14 mouse cellular contexts compared by ENCODE assay signal in the genomic region with DNA sequence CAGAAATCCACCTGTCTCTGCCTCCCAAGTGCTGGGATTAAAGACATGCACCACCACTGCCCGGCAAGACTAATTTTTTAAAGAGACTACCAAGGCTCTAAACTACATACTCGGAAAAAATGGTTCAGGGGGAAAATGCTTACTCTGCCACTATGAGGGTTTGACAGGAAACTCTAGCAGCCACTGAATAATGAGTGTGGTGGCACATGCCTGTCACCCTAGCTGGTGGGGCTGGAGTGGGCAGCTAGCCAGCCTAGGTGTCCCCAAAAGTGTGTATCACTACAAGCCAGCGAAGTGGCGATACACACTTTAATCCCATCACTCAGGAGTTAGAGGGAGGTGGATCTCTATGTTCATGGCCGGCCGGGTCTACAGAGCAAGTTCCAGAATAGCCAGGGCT. TPM values are rescaled to one million over a fixed set of nuclear protein-coding genes. Genes with fewer than 3 reads are reported as not detected.
A peak's percentile ranks its signal among the peaks of the same experiment; 100 is the strongest.
DNase-seq lines count a peak whose midpoint lies in the region; ATAC-seq and TF ChIP-seq lines count a peak whose summit lies in the region.
"Had no signal": no experiment of that assay in that cellular context is flagged by ENCODE, and none has a peak within 500 bp of the region (broad histone marks: within the 10 kb centered on the region; RNA-seq: fewer than 3 reads in every experiment).

No protein-coding gene starts in this region.

- H3K9ac ChIP-seq in midbrain, embryonic 14.5 days (replicated peaks; ENCODE audit: low read length), result no peak overlapping the region

- no peak overlapping the region for H3K27ac ChIP-seq in midbrain, embryonic 10.5 days (replicated peaks)
- H3K27ac ChIP-seq in midbrain, embryonic 14.5 days (replicated peaks; ENCODE audit: low read depth, low read length), result no peak overlapping the region
- H3K27ac ChIP-seq in embryonic fibroblast, embryonic 13.5 days (ENCODE audit: insufficient read depth, low read length), result no peak overlapping the region
- H3K27ac ChIP-seq: heart, embryonic 10.5 days had no signal

- H3K36me3 ChIP-seq in midbrain, embryonic 10.5 days, result peaks cover 50% of the 10 kb centered on the region
- peaks cover 27% of the 10 kb centered on the region for H3K36me3 ChIP-seq in midbrain, embryonic 14.5 days (ENCODE audit: control insufficient read depth, insufficient read depth, low read length)

- peak overlapping the region; percentile 16; the same call in 1 of the 2 replicates for H3K4me3 ChIP-seq in midbrain, embryonic 10.5 days
- H3K4me3 ChIP-seq in midbrain, embryonic 14.5 days (replicated peaks; ENCODE audit: low read depth, low read length), result no peak overlapping the region
- H3K4me3 ChIP-seq in embryonic fibroblast, embryonic 13.5 days (ENCODE audit: insufficient read depth, low read length), result peak overlapping the region; percentile 39; the same call in 1 of the 2 replicates

- H3K9me3 ChIP-seq in midbrain, embryonic 10.5 days (replicated peaks), result no peaks in the 10 kb centered on the region
- H3K9me3 ChIP-seq in midbrain, embryonic 14.5 days (ENCODE audit: control insufficient read depth, low read length), result no peaks in the 10 kb centered on the region
- H3K9me3 ChIP-seq: heart, embryonic 10.5 days had no signal

- TF ChIP-seq CTCF in embryonic fibroblast, embryonic 13.5 days (IDR thresholded peaks at IDR 0.05; ENCODE audit: borderline replicate concordance, insufficient read depth, low read length), result no peak

- 87% methylated on average over 6 of the region's 6 CpGs for WGBS in midbrain, embryonic 10.5 days
- 89% methylated on average over 6 of the region's 6 CpGs for WGBS in midbrain, embryonic 14.5 days

- H3K4me1 ChIP-seq in midbrain, embryonic 10.5 days, result peaks cover 23% of the 10 kb centered on the region
- H3K4me1 ChIP-seq in midbrain, embryonic 14.5 days (ENCODE audit: control insufficient read depth, insufficient read depth, low read length), result peaks cover 13% of the 10 kb centered on the region
- H3K4me1 ChIP-seq in embryonic fibroblast, embryonic 13.5 days (ENCODE audit: control insufficient read depth, insufficient read depth, low read length), result peaks cover 3% of the 10 kb centered on the region

- no peak for TF ChIP-seq POLR2A in embryonic fibroblast, embryonic 13.5 days (IDR thresholded peaks at IDR 0.05; ENCODE audit: low read depth, low read length)

- ATAC-seq in midbrain, embryonic 14.5 days (ENCODE audit: low FRiP score, low TSS enrichment), result no peak

- peak; percentile 87 for DNase-seq in heart, adult 11 months
- no peak for DNase-seq in heart, adult 8-10 months (ENCODE audit: low spot score)
- no peak for DNase-seq in midbrain, embryonic 10.5 days (ENCODE audit: low spot score)
- DNase-seq in midbrain, embryonic 14.5 days, result no peak
- DNase-seq in frontal cortex, postnatal 36 days (ENCODE audit: low spot score in 2 of 2), result no peak
- DNase-seq in testis, postnatal 10 days (ENCODE audit: low spot score), result no peak
- DNase-seq in layer of hippocampus, adult 18-20 months (ENCODE audit: low spot score in 2 of 2), result no peak
- DNase-seq: adrenal gland, postnatal 10 days; B cell, adult 2 months; kidney, adult 8-10 months; layer of hippocampus, adult 9-11 months; lung, postnatal 10 days had no signal

- no peaks in the 10 kb centered on the region for H3K27me3 ChIP-seq in midbrain, embryonic 10.5 days (ENCODE audit: low read depth, poor library complexity, severe bottlenecking)
- no peaks in the 10 kb centered on the region for H3K27me3 ChIP-seq in midbrain, embryonic 14.5 days (ENCODE audit: control insufficient read depth, insufficient read depth, low read length)

- no peak overlapping the region for H3K4me2 ChIP-seq in midbrain, embryonic 14.5 days (ENCODE audit: low read length)

RNA-seq across cellular contexts. Expression of a gene that starts 2.0 kb away (rescaled TPM):
- 10 to 100 TPM; 27.4 to 31.3 (median 29.2) TPM for total RNA-seq in heart, adult 8-10 months (2022)
- 30.0 and 32.8 TPM in 2 replicates for polyA plus RNA-seq in midbrain, embryonic 10.5 days (2016; fragmentation: Nextera tagmentation; extraction: Ambion mirVana)
- polyA plus RNA-seq in midbrain, embryonic 14.5 days (2014; fragmentation: Nextera tagmentation; extraction: Ambion mirVana), result 16.8 and 23.7 TPM in 2 replicates
- 68.2 and 82.4 TPM in 2 replicates for polyA plus RNA-seq in embryonic fibroblast, embryonic 13.5 days (2011; ENCODE audit: insufficient read length, low read depth, missing spikeins)
- total RNA-seq in layer of hippocampus, adult 18-20 months (2021), result 10 to 100 TPM; 18.3 to 22.7 TPM

RNA-seq across cellular contexts. Expression of a gene that starts 21.8 kb away (rescaled TPM):
- total RNA-seq in heart, adult 8-10 months (2022), result 10 to 100 TPM; 43.5 to 46.8 (median 44.8) TPM
- 39.5 and 44.7 TPM in 2 replicates for polyA plus RNA-seq in midbrain, embryonic 10.5 days (2016; fragmentation: Nextera tagmentation; extraction: Ambion mirVana)
- 75.3 and 85.3 TPM in 2 replicates for polyA plus RNA-seq in midbrain, embryonic 14.5 days (2014; fragmentation: Nextera tagmentation; extraction: Ambion mirVana)
- polyA plus RNA-seq in embryonic fibroblast, embryonic 13.5 days (2011; ENCODE audit: insufficient read length, low read depth, missing spikeins), result 34.4 and 37.0 TPM in 2 replicates
- 100 to 1,000 TPM; 206 to 215 TPM for total RNA-seq in layer of hippocampus, adult 18-20 months (2021)

RNA-seq across cellular contexts. Expression of a gene that starts 51.0 kb away (rescaled TPM):
- total RNA-seq in heart, adult 8-10 months (2022), result 10 to 100 TPM; 39.1 to 52.9 (median 45.5) TPM
- polyA plus RNA-seq in midbrain, embryonic 10.5 days (2016; fragmentation: Nextera tagmentation; extraction: Ambion mirVana), result 104 and 111 TPM in 2 replicates
- 81.5 and 103 TPM in 2 replicates for polyA plus RNA-seq in midbrain, embryonic 14.5 days (2014; fragmentation: Nextera tagmentation; extraction: Ambion mirVana)
- polyA plus RNA-seq in embryonic fibroblast, embryonic 13.5 days (2011; ENCODE audit: insufficient read length, low read depth, missing spikeins), result 119 and 165 TPM in 2 replicates
- total RNA-seq in layer of hippocampus, adult 18-20 months (2021), result 10 to 100 TPM; 77.2 to 90.3 TPM
